Mouse (Mus musculus): ENCODE measurements around the gene Hrc. TPM values are rescaled to one million over a fixed set of nuclear protein-coding genes. Genes with fewer than 3 reads are reported as not detected.

Hrc gene
- not detected for polyA plus RNA-seq (2014; fragmentation: Illumina TruSeq; extraction: RNeasy Lipid Tissue Mini Kit (QIAGEN cat#74804); ENCODE audit: low read depth, low replicate concordance)

GRCm38 (mm10) chr7:45335056-45335455 lies at the start of gene Hrc:
TSS of gene Hrc (plus strand) at chr7:45335290.

GRCm38 (mm10) chr7:45333431-45333982 lies 1.6 kb upstream of the Hrc start, which contains the start of gene Trpm4:
TSS of gene Trpm4 (minus strand) at chr7:45333780.

GRCm38 (mm10) chr7:45366652-45367019 lies 31.5 kb downstream of the Hrc start, which contains the start of gene Ppfia3:
TSS of gene Ppfia3 (minus strand) at chr7:45367019.

GRCm38 (mm10) chr7:45370475-45371311 lies 35.6 kb downstream of the Hrc start, which contains the start of gene Lin7b:
TSS of gene Lin7b (minus strand) at chr7:45370583.

Other genes with a start within 250 kb of the Hrc start
- not detected for gene Rcn3, start 243.1 kb upstream of the Hrc start, polyA plus RNA-seq (2014; fragmentation: Illumina TruSeq; extraction: RNeasy Lipid Tissue Mini Kit (QIAGEN cat#74804); ENCODE audit: low read depth, low replicate concordance)
- gene Fcgrt, start 231.4 kb upstream of the Hrc start, polyA plus RNA-seq (2014; fragmentation: Illumina TruSeq; extraction: RNeasy Lipid Tissue Mini Kit (QIAGEN cat#74804); ENCODE audit: low read depth, low replicate concordance), result 17.1 TPM
- 257 TPM for gene Rps11, start 210.9 kb upstream of the Hrc start, polyA plus RNA-seq (2014; fragmentation: Illumina TruSeq; extraction: RNeasy Lipid Tissue Mini Kit (QIAGEN cat#74804); ENCODE audit: low read depth, low replicate concordance)
- gene Rpl13a, start 206.5 kb upstream of the Hrc start, polyA plus RNA-seq (2014; fragmentation: Illumina TruSeq; extraction: RNeasy Lipid Tissue Mini Kit (QIAGEN cat#74804); ENCODE audit: low read depth, low replicate concordance), result 320 TPM
- gene Gm45713, start 199.1 kb upstream of the Hrc start, polyA plus RNA-seq (2014; fragmentation: Illumina TruSeq; extraction: RNeasy Lipid Tissue Mini Kit (QIAGEN cat#74804); ENCODE audit: low read depth, low replicate concordance), result not detected
- gene Flt3l, start 198.9 kb upstream of the Hrc start, polyA plus RNA-seq (2014; fragmentation: Illumina TruSeq; extraction: RNeasy Lipid Tissue Mini Kit (QIAGEN cat#74804); ENCODE audit: low read depth, low replicate concordance), result 6.0 TPM
- not detected for gene Pih1d1, start 181.0 kb upstream of the Hrc start, polyA plus RNA-seq (2014; fragmentation: Illumina TruSeq; extraction: RNeasy Lipid Tissue Mini Kit (QIAGEN cat#74804); ENCODE audit: low read depth, low replicate concordance)
- gene Aldh16a1, start 180.7 kb upstream of the Hrc start, polyA plus RNA-seq (2014; fragmentation: Illumina TruSeq; extraction: RNeasy Lipid Tissue Mini Kit (QIAGEN cat#74804); ENCODE audit: low read depth, low replicate concordance), result 2.0 TPM
- not detected for gene Slc17a7, start 171.3 kb upstream of the Hrc start, polyA plus RNA-seq (2014; fragmentation: Illumina TruSeq; extraction: RNeasy Lipid Tissue Mini Kit (QIAGEN cat#74804); ENCODE audit: low read depth, low replicate concordance)
- gene Gfy, start 155.7 kb upstream of the Hrc start, polyA plus RNA-seq (2014; fragmentation: Illumina TruSeq; extraction: RNeasy Lipid Tissue Mini Kit (QIAGEN cat#74804); ENCODE audit: low read depth, low replicate concordance), result not detected
- gene Pth2, start 154.3 kb upstream of the Hrc start, polyA plus RNA-seq (2014; fragmentation: Illumina TruSeq; extraction: RNeasy Lipid Tissue Mini Kit (QIAGEN cat#74804); ENCODE audit: low read depth, low replicate concordance), result not detected
- not detected for gene Ccdc155, start 130.4 kb upstream of the Hrc start, polyA plus RNA-seq (2014; fragmentation: Illumina TruSeq; extraction: RNeasy Lipid Tissue Mini Kit (QIAGEN cat#74804); ENCODE audit: low read depth, low replicate concordance)
- not detected for gene Dkkl1, start 123.1 kb upstream of the Hrc start, polyA plus RNA-seq (2014; fragmentation: Illumina TruSeq; extraction: RNeasy Lipid Tissue Mini Kit (QIAGEN cat#74804); ENCODE audit: low read depth, low replicate concordance)
- gene Tead2, start 119.5 kb upstream of the Hrc start, polyA plus RNA-seq (2014; fragmentation: Illumina TruSeq; extraction: RNeasy Lipid Tissue Mini Kit (QIAGEN cat#74804); ENCODE audit: low read depth, low replicate concordance), result 0.44 TPM
- gene Cd37, start 96.2 kb upstream of the Hrc start, polyA plus RNA-seq (2014; fragmentation: Illumina TruSeq; extraction: RNeasy Lipid Tissue Mini Kit (QIAGEN cat#74804); ENCODE audit: low read depth, low replicate concordance), result not detected
- gene Slc6a16, start 94.2 kb upstream of the Hrc start, polyA plus RNA-seq (2014; fragmentation: Illumina TruSeq; extraction: RNeasy Lipid Tissue Mini Kit (QIAGEN cat#74804); ENCODE audit: low read depth, low replicate concordance), result not detected
- not detected for gene Slc6a21, start 57.8 kb upstream of the Hrc start, polyA plus RNA-seq (2014; fragmentation: Illumina TruSeq; extraction: RNeasy Lipid Tissue Mini Kit (QIAGEN cat#74804); ENCODE audit: low read depth, low replicate concordance)
- gene Trpm4, start 1.5 kb upstream of the Hrc start, polyA plus RNA-seq (2014; fragmentation: Illumina TruSeq; extraction: RNeasy Lipid Tissue Mini Kit (QIAGEN cat#74804); ENCODE audit: low read depth, low replicate concordance), result 0.24 TPM
- not detected for gene Ppfia3, start 31.7 kb downstream of the Hrc start, polyA plus RNA-seq (2014; fragmentation: Illumina TruSeq; extraction: RNeasy Lipid Tissue Mini Kit (QIAGEN cat#74804); ENCODE audit: low read depth, low replicate concordance)
- gene Lin7b, start 35.3 kb downstream of the Hrc start, polyA plus RNA-seq (2014; fragmentation: Illumina TruSeq; extraction: RNeasy Lipid Tissue Mini Kit (QIAGEN cat#74804); ENCODE audit: low read depth, low replicate concordance), result not detected
- gene Snrnp70, start 60.5 kb downstream of the Hrc start, polyA plus RNA-seq (2014; fragmentation: Illumina TruSeq; extraction: RNeasy Lipid Tissue Mini Kit (QIAGEN cat#74804); ENCODE audit: low read depth, low replicate concordance), result 40.0 TPM
- gene Kcna7, start 70.4 kb downstream of the Hrc start, polyA plus RNA-seq (2014; fragmentation: Illumina TruSeq; extraction: RNeasy Lipid Tissue Mini Kit (QIAGEN cat#74804); ENCODE audit: low read depth, low replicate concordance), result not detected
- 0.53 TPM for gene Ntf5, start 78.4 kb downstream of the Hrc start, polyA plus RNA-seq (2014; fragmentation: Illumina TruSeq; extraction: RNeasy Lipid Tissue Mini Kit (QIAGEN cat#74804); ENCODE audit: low read depth, low replicate concordance)
- gene Lhb, start 85.5 kb downstream of the Hrc start, polyA plus RNA-seq (2014; fragmentation: Illumina TruSeq; extraction: RNeasy Lipid Tissue Mini Kit (QIAGEN cat#74804); ENCODE audit: low read depth, low replicate concordance), result not detected
- gene Gys1, start 99.6 kb downstream of the Hrc start, polyA plus RNA-seq (2014; fragmentation: Illumina TruSeq; extraction: RNeasy Lipid Tissue Mini Kit (QIAGEN cat#74804); ENCODE audit: low read depth, low replicate concordance), result 5.7 TPM
- gene Ruvbl2, start 102.8 kb downstream of the Hrc start, polyA plus RNA-seq (2014; fragmentation: Illumina TruSeq; extraction: RNeasy Lipid Tissue Mini Kit (QIAGEN cat#74804); ENCODE audit: low read depth, low replicate concordance), result 0.36 TPM
- 9.1 TPM for gene Ftl1, start 124.6 kb downstream of the Hrc start, polyA plus RNA-seq (2014; fragmentation: Illumina TruSeq; extraction: RNeasy Lipid Tissue Mini Kit (QIAGEN cat#74804); ENCODE audit: low read depth, low replicate concordance)
- 0.65 TPM for gene Bax, start 131.6 kb downstream of the Hrc start, polyA plus RNA-seq (2014; fragmentation: Illumina TruSeq; extraction: RNeasy Lipid Tissue Mini Kit (QIAGEN cat#74804); ENCODE audit: low read depth, low replicate concordance)
- gene Tulp2, start 146.6 kb downstream of the Hrc start, polyA plus RNA-seq (2014; fragmentation: Illumina TruSeq; extraction: RNeasy Lipid Tissue Mini Kit (QIAGEN cat#74804); ENCODE audit: low read depth, low replicate concordance), result not detected
- gene Gm45808, start 151.5 kb downstream of the Hrc start, polyA plus RNA-seq (2014; fragmentation: Illumina TruSeq; extraction: RNeasy Lipid Tissue Mini Kit (QIAGEN cat#74804); ENCODE audit: low read depth, low replicate concordance), result not detected
- gene Dhdh, start 153.5 kb downstream of the Hrc start, polyA plus RNA-seq (2014; fragmentation: Illumina TruSeq; extraction: RNeasy Lipid Tissue Mini Kit (QIAGEN cat#74804); ENCODE audit: low read depth, low replicate concordance), result 13.6 TPM
- 44.8 TPM for gene Nucb1, start 175.1 kb downstream of the Hrc start, polyA plus RNA-seq (2014; fragmentation: Illumina TruSeq; extraction: RNeasy Lipid Tissue Mini Kit (QIAGEN cat#74804); ENCODE audit: low read depth, low replicate concordance)
- gene Ppp1r15a, start 191.0 kb downstream of the Hrc start, polyA plus RNA-seq (2014; fragmentation: Illumina TruSeq; extraction: RNeasy Lipid Tissue Mini Kit (QIAGEN cat#74804); ENCODE audit: low read depth, low replicate concordance), result 0.97 TPM
- gene Plekha4, start 191.0 kb downstream of the Hrc start, polyA plus RNA-seq (2014; fragmentation: Illumina TruSeq; extraction: RNeasy Lipid Tissue Mini Kit (QIAGEN cat#74804); ENCODE audit: low read depth, low replicate concordance), result not detected
- gene Hsd17b14, start 219.6 kb downstream of the Hrc start, polyA plus RNA-seq (2014; fragmentation: Illumina TruSeq; extraction: RNeasy Lipid Tissue Mini Kit (QIAGEN cat#74804); ENCODE audit: low read depth, low replicate concordance), result 5.9 TPM
- gene Bcat2, start 234.9 kb downstream of the Hrc start, polyA plus RNA-seq (2014; fragmentation: Illumina TruSeq; extraction: RNeasy Lipid Tissue Mini Kit (QIAGEN cat#74804); ENCODE audit: low read depth, low replicate concordance), result 3.6 TPM